Mouse (Mus musculus): ENCODE results near the gene Gm7271. TPM values are rescaled to one million over a fixed set of nuclear protein-coding genes. Genes with fewer than 3 reads are reported as not detected.

The Gm7271 gene
- polyA plus RNA-seq, 1 experiment, result not detected

DNA sequence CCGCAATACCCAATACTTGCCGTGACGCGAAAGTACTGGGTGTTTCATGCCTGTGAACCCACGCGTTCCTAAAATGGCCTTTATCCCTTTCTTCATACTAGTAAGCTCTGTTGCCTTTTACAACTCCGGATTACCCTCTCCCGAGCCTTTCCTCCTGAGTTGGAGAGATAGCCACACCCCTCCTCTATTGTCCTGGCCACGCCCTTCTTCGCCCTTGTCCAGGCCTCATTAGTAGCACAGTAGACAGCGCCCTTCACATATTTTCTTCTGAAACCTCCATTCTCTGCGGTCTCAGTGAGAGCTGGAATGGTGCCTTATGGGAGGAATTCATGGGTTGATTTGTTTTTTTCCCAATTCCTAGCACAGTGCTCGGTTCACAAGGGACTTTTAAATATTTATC lies 11.3 kb downstream of the Gm7271 start:
- Histone ChIP-seq H3K4me3 (ENCODE audit: control insufficient read depth, insufficient read depth, low read length) (no peak overlapping the region), H3K27me3 (ENCODE audit: control insufficient read depth, insufficient read depth, low read length) (no peaks in the 10 kb centered on the region), H3K27ac (ENCODE audit: control insufficient read depth, insufficient read depth, low read length) (no peak overlapping the region), H3K36me3 (ENCODE audit: control insufficient read depth, insufficient read depth, low read length) (no peaks in the 10 kb centered on the region), H3K4me1 (replicated peaks; ENCODE audit: control insufficient read depth, insufficient read depth, low read length) (no peaks in the 10 kb centered on the region)
- DNase-seq, result no peak
- no peak for TF ChIP-seq CTCF (IDR thresholded peaks at IDR 0.05; ENCODE audit: borderline replicate concordance, control insufficient read depth, extremely low read depth, insufficient read depth, low read length, poor library complexity)
- TF ChIP-seq POLR2A (IDR thresholded peaks at IDR 0.05; ENCODE audit: control insufficient read depth, extremely low read depth, insufficient read depth, low read length, poor library complexity), result no peak
- 94% methylated on average over 13 of the region's 13 CpGs for WGBS

DNA sequence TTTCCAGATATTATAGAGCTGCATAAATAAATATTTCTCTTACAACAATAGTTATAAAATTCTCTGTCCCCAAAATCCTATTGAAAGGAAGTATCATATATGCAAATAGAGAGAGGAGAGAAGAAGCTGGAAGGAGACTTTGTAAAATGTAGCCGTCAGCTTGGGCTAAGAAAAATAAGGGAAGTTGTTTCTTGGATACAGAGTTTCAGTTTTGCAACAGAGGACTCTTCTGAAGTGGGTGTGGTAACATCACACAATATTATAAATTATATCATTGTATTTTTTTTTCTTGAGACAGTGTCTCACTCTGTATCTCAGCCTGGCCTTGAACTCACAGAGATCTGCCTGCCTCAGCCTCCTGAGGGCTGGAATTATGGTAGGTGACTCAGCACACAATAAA lies 38.6 kb downstream of the Gm7271 start:
- WGBS, result 51% methylated on average over 1 of the region's 1 CpGs

GRCm38 (mm10) chr5:76524623-76525022 lies 40.8 kb downstream of the Gm7271 start:
- Histone ChIP-seq H3K27me3 (ENCODE audit: control insufficient read depth, insufficient read depth, low read length) (no peaks in the 10 kb centered on the region), H3K4me3 (ENCODE audit: control insufficient read depth, insufficient read depth, low read length) (no peak overlapping the region), H3K36me3 (ENCODE audit: control insufficient read depth, insufficient read depth, low read length) (no peaks in the 10 kb centered on the region), H3K27ac (ENCODE audit: control insufficient read depth, insufficient read depth, low read length) (no peak overlapping the region), H3K4me1 (replicated peaks; ENCODE audit: control insufficient read depth, insufficient read depth, low read length) (0 out of 2 replicates have a peak, but pooled peaks cover 2% of the 10 kb centered on the region)
- no peak for DNase-seq
- WGBS, result 32% methylated on average over 5 of the region's 5 CpGs
- TF ChIP-seq CTCF (IDR thresholded peaks at IDR 0.05; ENCODE audit: borderline replicate concordance, control insufficient read depth, extremely low read depth, insufficient read depth, low read length, poor library complexity) (no peak), POLR2A (IDR thresholded peaks at IDR 0.05; ENCODE audit: control insufficient read depth, extremely low read depth, insufficient read depth, low read length, poor library complexity) (no peak)

More for the DNA sequence above, 38.6 kb downstream of the Gm7271 start:
- no peak overlapping the region for H3K4me3 ChIP-seq (ENCODE audit: control insufficient read depth, insufficient read depth, low read length)
- H3K27ac ChIP-seq (ENCODE audit: control insufficient read depth, insufficient read depth, low read length), result no peak overlapping the region
- no peak for DNase-seq
- no peaks in the 10 kb centered on the region for H3K4me1 ChIP-seq (replicated peaks; ENCODE audit: control insufficient read depth, insufficient read depth, low read length)
- TF ChIP-seq CTCF (IDR thresholded peaks at IDR 0.05; ENCODE audit: borderline replicate concordance, control insufficient read depth, extremely low read depth, insufficient read depth, low read length, poor library complexity) (no peak), POLR2A (IDR thresholded peaks at IDR 0.05; ENCODE audit: control insufficient read depth, extremely low read depth, insufficient read depth, low read length, poor library complexity) (no peak)
- no peaks in the 10 kb centered on the region for H3K27me3 ChIP-seq (ENCODE audit: control insufficient read depth, insufficient read depth, low read length)
- no peaks in the 10 kb centered on the region for H3K36me3 ChIP-seq (ENCODE audit: control insufficient read depth, insufficient read depth, low read length)

- WGBS, result 47% methylated on average over 4 of the region's 4 CpGs
- Histone ChIP-seq H3K4me3 (ENCODE audit: control insufficient read depth, insufficient read depth, low read length) (no peak overlapping the region), H3K36me3 (ENCODE audit: control insufficient read depth, insufficient read depth, low read length) (no peaks in the 10 kb centered on the region), H3K27me3 (ENCODE audit: control insufficient read depth, insufficient read depth, low read length) (no peaks in the 10 kb centered on the region), H3K4me1 (replicated peaks; ENCODE audit: control insufficient read depth, insufficient read depth, low read length) (0 out of 2 replicates have a peak, but pooled peaks cover 2% of the 10 kb centered on the region), H3K27ac (ENCODE audit: control insufficient read depth, insufficient read depth, low read length) (no peak overlapping the region)
- no peak for DNase-seq
- TF ChIP-seq CTCF (IDR thresholded peaks at IDR 0.05; ENCODE audit: borderline replicate concordance, control insufficient read depth, extremely low read depth, insufficient read depth, low read length, poor library complexity) (no peak), POLR2A (IDR thresholded peaks at IDR 0.05; ENCODE audit: control insufficient read depth, extremely low read depth, insufficient read depth, low read length, poor library complexity) (no peak)
Observed at GRCm38 (mm10) chr5:76525066-76525465, 41.2 kb downstream of the Gm7271 start.

- WGBS, result 37% methylated on average over 2 of the region's 2 CpGs
- H3K27ac ChIP-seq (ENCODE audit: control insufficient read depth, insufficient read depth, low read length), result no peak overlapping the region
- no peak for TF ChIP-seq POLR2A (IDR thresholded peaks at IDR 0.05; ENCODE audit: control insufficient read depth, extremely low read depth, insufficient read depth, low read length, poor library complexity)
- TF ChIP-seq CTCF (IDR thresholded peaks at IDR 0.05; ENCODE audit: borderline replicate concordance, control insufficient read depth, extremely low read depth, insufficient read depth, low read length, poor library complexity), result no peak
- 0 out of 2 replicates have a peak, but pooled peaks cover 2% of the 10 kb centered on the region for H3K4me1 ChIP-seq (replicated peaks; ENCODE audit: control insufficient read depth, insufficient read depth, low read length)
- H3K4me3 ChIP-seq (ENCODE audit: control insufficient read depth, insufficient read depth, low read length), result no peak overlapping the region
- no peaks in the 10 kb centered on the region for H3K27me3 ChIP-seq (ENCODE audit: control insufficient read depth, insufficient read depth, low read length)
- no peak for DNase-seq
- no peaks in the 10 kb centered on the region for H3K36me3 ChIP-seq (ENCODE audit: control insufficient read depth, insufficient read depth, low read length)
Observed at GRCm38 (mm10) chr5:76525829-76526228, 42.0 kb downstream of the Gm7271 start.

DNA sequence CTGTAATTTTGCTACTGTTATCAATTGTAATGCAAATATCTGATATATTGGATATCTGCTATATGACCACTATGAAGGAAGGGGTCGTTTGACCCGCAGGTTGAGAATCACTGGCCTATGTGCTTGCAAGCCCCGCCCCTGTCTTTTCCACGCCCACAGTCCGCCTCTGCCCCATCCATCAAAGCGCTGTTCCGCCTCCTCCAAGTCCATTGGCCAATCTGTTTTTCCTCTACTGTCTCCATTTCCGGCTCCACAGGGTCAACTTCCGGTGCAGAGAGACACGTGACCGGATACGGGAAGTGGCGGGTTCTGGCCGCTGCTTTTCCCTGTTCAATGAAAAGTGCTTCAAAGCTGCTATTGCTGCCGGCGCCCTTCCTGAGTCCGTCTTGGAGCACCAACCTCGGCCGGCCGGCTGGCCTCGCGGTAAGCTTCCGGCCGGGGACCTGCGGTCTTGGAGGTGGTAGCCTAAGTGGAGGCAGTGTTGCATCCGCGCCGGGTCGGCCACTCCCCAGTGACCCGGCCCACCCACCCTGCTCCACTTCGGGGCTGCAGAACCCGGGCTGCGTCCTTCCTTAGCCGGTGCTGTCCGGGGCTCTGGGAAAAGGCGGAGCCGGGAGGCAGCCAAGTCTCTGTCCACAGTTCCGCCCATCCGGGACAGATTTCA lies 45.3 kb downstream of the Gm7271 start, which contains the start of gene Exoc1:
Exoc1 (plus strand) TSS at position 272 of the 664 bp plus-strand sequence.
- 0 out of 2 replicates have a peak, but pooled peaks have one; percentile 37 for TF ChIP-seq POLR2A (IDR thresholded peaks at IDR 0.05; ENCODE audit: control insufficient read depth, extremely low read depth, insufficient read depth, low read length, poor library complexity)
- TF ChIP-seq CTCF (IDR thresholded peaks at IDR 0.05; ENCODE audit: borderline replicate concordance, control insufficient read depth, extremely low read depth, insufficient read depth, low read length, poor library complexity), result 0 out of 2 replicates have a peak, but pooled peaks have one; percentile 28
- WGBS, result under 1% methylated on average over 39 of the region's 39 CpGs
- H3K27ac ChIP-seq (ENCODE audit: control insufficient read depth, insufficient read depth, low read length), result no peak within 1 kb of the TSS

More for the DNA sequence above, 45.3 kb downstream of the Gm7271 start, which contains the start of gene Exoc1:
- Histone ChIP-seq H3K27me3 (ENCODE audit: control insufficient read depth, insufficient read depth, low read length) (no peaks in the 10 kb centered on the region), H3K4me3 (ENCODE audit: control insufficient read depth, insufficient read depth, low read length) (peak within 1 kb of the TSS; percentile 89), H3K36me3 (ENCODE audit: control insufficient read depth, insufficient read depth, low read length) (no peaks in the 10 kb centered on the region), H3K4me1 (replicated peaks; ENCODE audit: control insufficient read depth, insufficient read depth, low read length) (0 out of 2 replicates have a peak, but pooled peaks cover 2% of the 10 kb centered on the region)
- peak; percentile 91 for DNase-seq

Data from thymus, adult 2 months (tissue).